Mouse (Mus musculus): ENCODE results near the gene Rpl32.
A peak's percentile ranks its signal among the peaks of the same experiment; 100 is the strongest.
"Not testable (repeated sequence)": the region's sequence is repeated elsewhere in the genome, so short reads cannot be mapped to it uniquely, and the experiment has no call there.

Rpl32 gene

DNA sequence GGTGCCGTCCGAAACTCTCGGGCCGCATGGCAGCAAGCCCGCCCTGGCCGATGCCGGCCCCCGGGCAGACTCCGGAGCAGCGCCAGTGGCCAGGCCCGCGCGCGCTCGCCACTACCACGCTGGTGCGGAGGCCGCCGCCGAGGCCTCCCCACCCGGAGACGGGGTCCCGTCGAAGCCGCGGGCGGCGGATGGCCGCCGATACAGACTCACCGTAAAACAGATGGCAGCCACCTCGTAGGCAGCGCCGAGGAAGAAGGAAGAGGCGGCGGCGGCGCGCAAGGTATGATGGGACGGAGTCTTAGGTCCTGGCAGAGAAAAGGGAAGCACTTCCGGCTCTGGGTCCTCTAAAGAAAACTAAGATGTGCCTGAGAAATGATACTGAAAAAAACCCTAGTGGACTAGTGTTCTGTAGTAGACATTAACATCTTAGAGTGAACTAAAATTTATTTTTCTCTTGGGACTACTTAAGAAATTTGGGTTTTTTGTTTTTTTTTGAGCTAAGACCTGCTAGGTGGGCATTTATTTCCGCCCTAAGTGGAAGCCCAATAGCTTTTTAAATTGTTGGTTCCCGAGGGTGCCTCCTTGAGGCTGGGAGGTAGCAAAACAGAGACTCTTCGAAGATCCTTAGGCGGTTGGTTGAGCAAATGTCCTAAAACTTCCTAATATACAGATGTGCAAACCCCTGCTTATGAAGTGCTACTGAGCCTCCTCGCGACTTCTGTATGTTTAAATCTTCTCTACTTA is at the start of gene Rpl32:
Gene Rpl32 (minus strand): TSS at position 260 of the 744 bp plus-strand sequence.
- peak; percentile 88 for DNase-seq (ENCODE audit: low spot score)

GRCm38 (mm10) chr6:115856361-115856745 is 47.8 kb upstream of the Rpl32 start:
- no peak for DNase-seq (ENCODE audit: low spot score)

GRCm38 (mm10) chr6:115855733-115856360 is 47.3 kb upstream of the Rpl32 start:
- peak; percentile 53 for DNase-seq (ENCODE audit: low spot score)

DNA sequence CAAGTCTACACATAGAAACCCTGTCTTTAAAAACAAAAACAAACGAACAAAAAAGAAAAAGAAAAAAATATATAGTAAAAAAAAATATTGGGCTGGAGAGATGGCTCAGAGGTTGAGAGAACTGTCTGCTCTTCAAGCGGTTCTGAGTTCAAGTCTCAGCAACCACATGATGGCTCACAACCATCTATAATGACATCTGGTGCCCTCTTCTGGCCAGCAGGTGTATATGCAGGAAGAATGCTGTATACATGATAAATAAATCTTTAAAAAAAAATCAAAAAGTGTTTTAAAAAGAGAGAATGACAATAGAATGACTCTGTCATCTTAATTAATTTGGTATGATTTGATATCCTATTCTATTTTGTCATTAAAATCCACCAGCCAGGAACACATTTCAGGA is 45.9 kb upstream of the Rpl32 start:
- no peak for DNase-seq (ENCODE audit: low spot score)

GRCm38 (mm10) chr6:115853985-115854384 is 45.4 kb upstream of the Rpl32 start:
- DNase-seq (ENCODE audit: low spot score) = no peak

DNA sequence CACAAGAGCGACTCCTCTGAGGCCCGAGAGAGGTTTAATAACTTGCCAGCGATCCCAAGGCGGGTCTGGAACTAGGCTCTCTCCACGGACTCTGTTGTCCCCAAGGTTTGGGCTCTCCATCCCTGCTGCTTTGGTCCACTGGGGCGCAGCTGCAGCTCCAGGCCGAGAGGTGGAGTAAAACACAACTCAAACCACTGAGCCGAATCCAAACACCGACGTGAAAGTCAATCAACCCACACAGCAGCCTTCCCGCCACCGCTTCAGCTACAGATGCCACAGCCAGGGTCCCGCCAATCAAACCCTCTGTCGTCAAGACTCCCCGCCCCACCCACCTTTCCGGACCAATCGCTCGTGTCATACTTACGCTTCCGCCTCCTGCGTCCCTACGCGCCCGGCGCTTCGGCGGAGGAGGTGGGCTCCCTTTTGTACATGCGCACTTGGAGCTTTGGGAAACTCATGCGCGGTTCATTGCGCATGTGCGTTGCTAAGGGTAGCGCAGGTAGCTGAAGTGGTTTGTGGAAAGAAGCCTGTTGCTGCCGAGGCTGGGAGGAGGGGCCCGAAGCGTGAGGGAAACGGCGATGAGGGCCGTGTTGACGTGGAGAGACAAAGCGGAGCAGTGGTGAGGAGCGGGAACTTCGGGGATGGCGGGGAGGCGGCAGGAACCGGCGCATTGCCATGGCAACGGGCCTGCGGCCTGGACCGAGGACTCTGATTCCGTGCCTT is 44.7 kb upstream of the Rpl32 start, which contains the start of the genes Mbd4 and Ift122:
Gene Mbd4 (minus strand): TSS at position 281 of the 723 bp plus-strand sequence.
Gene Ift122 (plus strand): TSS at position 380 of the 723 bp plus-strand sequence.
- DNase-seq (ENCODE audit: low spot score) = peak; percentile 98

DNA sequence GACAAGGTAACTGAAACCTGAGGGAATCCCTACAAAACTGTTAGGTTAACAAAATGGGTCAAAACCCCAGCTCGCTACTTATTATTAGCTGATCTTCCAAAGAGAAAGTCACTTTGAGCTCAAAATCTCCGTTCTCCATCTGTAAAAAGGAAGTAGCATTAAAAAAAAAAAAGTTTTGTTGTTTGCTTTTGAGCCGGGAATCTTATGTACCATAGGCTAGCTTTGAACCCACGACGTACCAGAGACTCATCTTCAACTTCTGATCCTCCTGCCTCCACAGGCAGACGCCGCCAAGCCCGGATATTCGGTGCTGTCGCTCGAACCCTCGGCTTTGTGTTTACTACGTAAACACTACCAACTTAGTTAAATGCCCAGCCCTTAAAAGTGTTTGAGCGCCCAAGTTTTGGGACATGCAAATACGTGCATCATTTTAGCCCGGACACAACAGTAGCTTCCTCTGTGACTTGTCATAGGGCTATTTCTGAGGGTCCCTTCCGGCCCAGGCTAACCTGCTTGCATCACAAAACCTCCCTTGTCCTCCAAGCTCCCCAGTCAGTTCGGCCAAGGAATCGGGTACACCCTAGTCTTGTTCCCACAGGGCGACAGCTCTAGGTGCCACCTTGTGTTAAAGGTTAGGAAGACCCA is 44.0 kb upstream of the Rpl32 start:
- DNase-seq (ENCODE audit: low spot score) = no peak

DNA sequence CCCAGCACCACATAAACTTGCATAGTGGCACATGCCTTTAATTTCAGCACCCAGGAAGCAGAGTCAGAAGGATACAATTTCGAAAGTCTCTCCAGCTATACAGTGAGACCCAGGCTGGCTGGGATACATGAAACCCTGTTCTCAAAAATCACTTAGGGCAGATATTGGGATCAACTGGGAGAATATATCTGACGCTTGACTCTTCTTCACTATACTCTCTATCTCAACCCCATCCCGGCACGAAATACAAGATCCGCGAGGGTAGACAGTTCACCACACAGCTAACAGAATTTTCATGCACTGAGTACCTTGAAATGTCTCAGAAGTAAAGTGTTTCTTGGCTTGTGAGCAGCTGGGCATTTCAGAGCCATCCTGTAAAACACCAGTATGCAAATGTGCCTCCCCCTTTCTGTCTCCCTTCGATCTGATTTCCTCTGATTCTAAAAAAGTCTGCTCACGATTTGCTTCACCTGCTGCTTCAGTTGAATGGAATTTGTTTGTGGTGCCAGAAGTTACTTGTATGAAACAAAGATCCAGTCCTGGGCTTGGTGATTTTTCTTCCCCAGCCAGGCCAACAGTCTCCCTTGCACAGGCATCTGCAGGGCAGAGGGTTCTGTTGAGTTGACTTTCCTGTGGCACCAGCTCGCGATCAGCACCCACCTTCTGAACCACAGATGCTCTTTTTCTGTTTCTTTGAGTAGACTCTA is 40.2 kb upstream of the Rpl32 start:
- no peak for DNase-seq (ENCODE audit: low spot score)

GRCm38 (mm10) chr6:115846640-115847411 is 38.3 kb upstream of the Rpl32 start:
- peak; percentile 77 for DNase-seq (ENCODE audit: low spot score)

GRCm38 (mm10) chr6:115845006-115845405 is 36.5 kb upstream of the Rpl32 start:
- no peak for DNase-seq (ENCODE audit: low spot score)

GRCm38 (mm10) chr6:115838745-115839144 is 30.2 kb upstream of the Rpl32 start:
- no peak for DNase-seq (ENCODE audit: low spot score)

- peak; percentile 79 for DNase-seq (ENCODE audit: low spot score)
These were observed 29.6 kb upstream of the Rpl32 start, which contains the start of gene Efcab12 for GRCm38 (mm10) chr6:115838161-115838597. Gene Efcab12 (minus strand): TSS chr6:115838412.

DNA sequence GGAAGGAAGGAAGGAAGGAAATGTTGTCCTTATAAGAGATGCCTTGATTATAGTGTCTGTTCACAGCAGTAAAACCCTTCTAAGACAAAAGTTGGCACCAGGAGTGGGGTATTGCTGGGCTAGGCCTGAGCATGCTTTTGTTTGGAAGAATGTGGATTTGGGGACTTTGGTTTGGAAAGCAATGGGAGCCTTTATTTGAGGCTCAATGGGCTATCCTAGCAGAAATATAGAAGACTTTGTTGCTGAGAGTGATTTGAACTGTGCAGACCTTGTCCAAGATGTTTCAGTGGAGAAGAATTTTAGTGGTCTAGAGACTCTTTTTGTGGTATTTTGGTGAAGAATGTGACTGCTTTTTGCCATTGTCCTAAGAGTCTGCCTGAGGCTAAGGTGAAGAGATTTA is 25.3 kb upstream of the Rpl32 start:
- no peak for DNase-seq (ENCODE audit: low spot score)

- DNase-seq (ENCODE audit: low spot score) = no peak
These were observed 23.8 kb upstream of the Rpl32 start for GRCm38 (mm10) chr6:115832152-115832850.

- DNase-seq (ENCODE audit: low spot score) = no peak
These were observed 22.4 kb upstream of the Rpl32 start for GRCm38 (mm10) chr6:115830779-115831601.

DNA sequence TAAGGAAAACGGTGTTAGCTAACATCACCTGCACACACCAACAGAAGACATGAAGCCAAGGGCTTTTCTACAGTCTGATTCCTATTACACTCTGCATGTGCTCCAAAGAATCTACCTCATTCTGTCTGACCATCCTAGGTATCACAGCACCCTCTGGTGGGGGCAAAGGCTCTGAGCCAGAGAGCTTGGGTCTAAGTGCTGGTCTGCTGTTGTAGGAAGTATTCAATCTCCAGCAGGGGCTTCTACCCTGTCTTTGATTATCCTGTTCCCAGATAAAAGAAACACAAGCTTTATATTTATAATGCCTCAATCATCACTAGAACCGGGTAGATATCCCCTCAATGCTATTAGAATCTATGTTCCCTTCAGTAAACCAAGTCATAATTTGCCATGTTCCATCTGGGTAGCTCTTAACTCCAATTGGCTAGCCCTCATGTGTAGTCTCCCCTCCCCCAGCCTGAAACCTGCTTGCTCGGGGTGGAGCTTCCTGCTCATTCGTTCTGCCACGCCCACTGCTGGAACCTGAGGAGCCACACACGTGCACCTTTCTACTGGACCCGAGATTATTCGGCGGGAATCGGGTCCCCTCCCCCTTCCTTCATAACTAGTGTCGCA is 15.4 kb upstream of the Rpl32 start:
- DNase-seq (ENCODE audit: low spot score) = not testable (repeated sequence)

GRCm38 (mm10) chr6:115821216-115821993 is 12.9 kb upstream of the Rpl32 start:
- DNase-seq (ENCODE audit: low spot score) = no peak

- DNase-seq (ENCODE audit: low spot score) = no peak
These were observed 9.6 kb upstream of the Rpl32 start for GRCm38 (mm10) chr6:115818129-115818528.

Measured in layer of hippocampus, adult 11-12 months (tissue).